In the genomic region with DNA sequence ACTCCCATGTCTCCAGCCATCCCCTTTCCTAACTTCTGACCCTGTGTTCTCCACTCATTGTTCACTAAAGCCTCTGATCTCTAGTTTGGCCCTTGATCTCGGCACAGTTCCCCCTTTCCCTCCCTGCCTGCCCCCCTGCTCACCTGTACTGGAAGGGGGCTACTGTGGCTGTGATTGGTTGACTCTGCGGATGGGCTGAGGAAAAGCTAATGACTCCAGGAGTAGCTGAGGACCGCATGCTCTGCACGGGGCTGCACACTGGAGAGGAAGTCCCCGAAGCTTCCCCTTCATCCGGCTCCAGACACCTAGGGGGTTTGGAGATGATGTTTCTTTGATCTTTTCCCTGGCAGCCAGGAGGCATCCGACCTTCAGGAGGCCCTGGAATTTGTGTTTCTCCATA, we compare ENCODE assay signal across 8 mouse cellular contexts. TPM values are rescaled to one million over a fixed set of nuclear protein-coding genes. Genes with fewer than 3 reads are reported as not detected.
DNase-seq lines count a peak whose midpoint lies in the region; ATAC-seq and TF ChIP-seq lines count a peak whose summit lies in the region.

A gene (minus strand): TSS at position 277 of the 400 bp plus-strand sequence.

- H3K27ac ChIP-seq in lung, embryonic 16.5 days (ENCODE audit: low read length): no peak within 1 kb of the TSS
- no peak within 1 kb of the TSS for H3K27ac ChIP-seq in embryonic fibroblast, embryonic 13.5 days (ENCODE audit: insufficient read depth, low read length)
- no peak within 1 kb of the TSS for H3K27ac ChIP-seq in hindbrain, embryonic 14.5 days
- H3K27ac ChIP-seq in midbrain, postnatal 0 days (ENCODE audit: low read depth, low read length): no peak within 1 kb of the TSS
- no peak within 1 kb of the TSS for H3K27ac ChIP-seq in gastrocnemius, adult 2 months

- no peak for TF ChIP-seq CTCF in embryonic fibroblast, embryonic 13.5 days (IDR thresholded peaks at IDR 0.05; ENCODE audit: borderline replicate concordance, insufficient read depth, low read length)
- no peak for TF ChIP-seq CTCF in midbrain, postnatal 0 days (IDR thresholded peaks at IDR 0.05)
- TF ChIP-seq CTCF in gastrocnemius, adult 2 months (IDR thresholded peaks at IDR 0.05): no peak

- 0 out of 2 replicates have a peak, but pooled peaks cover 2% of the 10 kb centered on the region for H3K4me1 ChIP-seq in lung, embryonic 16.5 days (replicated peaks; ENCODE audit: control insufficient read depth, insufficient read depth, low read length)
- H3K4me1 ChIP-seq in embryonic fibroblast, embryonic 13.5 days (ENCODE audit: control insufficient read depth, insufficient read depth, low read length): no peaks in the 10 kb centered on the region
- peaks cover 19% of the 10 kb centered on the region for H3K4me1 ChIP-seq in hindbrain, embryonic 14.5 days (replicated peaks; ENCODE audit: control insufficient read depth, insufficient read depth, low read length)
- H3K4me1 ChIP-seq in midbrain, postnatal 0 days (ENCODE audit: insufficient read depth, low read length): no peaks in the 10 kb centered on the region

- H3K9me3 ChIP-seq in lung, embryonic 16.5 days (ENCODE audit: control insufficient read depth, low read length): no peaks in the 10 kb centered on the region
- no peaks in the 10 kb centered on the region for H3K9me3 ChIP-seq in hindbrain, embryonic 14.5 days (ENCODE audit: control insufficient read depth, low read length)
- no peaks in the 10 kb centered on the region for H3K9me3 ChIP-seq in midbrain, postnatal 0 days (ENCODE audit: low read length)

- no peaks in the 10 kb centered on the region for H3K36me3 ChIP-seq in lung, embryonic 16.5 days (ENCODE audit: control insufficient read depth, insufficient read depth, low read length)
- H3K36me3 ChIP-seq in hindbrain, embryonic 14.5 days (replicated peaks; ENCODE audit: control insufficient read depth, insufficient read depth): no peaks in the 10 kb centered on the region
- H3K36me3 ChIP-seq in midbrain, postnatal 0 days (ENCODE audit: insufficient read depth, low read length): no peaks in the 10 kb centered on the region

- DNase-seq in lung, adult 18-20 months: no peak
- DNase-seq in hindbrain, embryonic 14.5 days (ENCODE audit: low spot score): no peak
- DNase-seq in midbrain, postnatal 0 days (ENCODE audit: low spot score): no peak
- no peak for DNase-seq in urinary bladder, postnatal 4 days (ENCODE audit: low spot score in 2 of 2)
- DNase-seq in spleen, postnatal 14 days (ENCODE audit: low spot score in 2 of 2): no peak
- no peak for DNase-seq in gastrocnemius, adult 2 months

- ATAC-seq in lung, embryonic 16.5 days (ENCODE audit: low read depth): no peak
- ATAC-seq in hindbrain, embryonic 14.5 days (ENCODE audit: low FRiP score): no peak
- ATAC-seq in midbrain, postnatal 0 days (ENCODE audit: low FRiP score): no peak

- H3K27me3 ChIP-seq in lung, embryonic 16.5 days (ENCODE audit: control insufficient read depth, insufficient read depth, low read depth, low read length): no peaks in the 10 kb centered on the region
- no peaks in the 10 kb centered on the region for H3K27me3 ChIP-seq in hindbrain, embryonic 14.5 days (ENCODE audit: control insufficient read depth, insufficient read depth, low read length)
- H3K27me3 ChIP-seq in midbrain, postnatal 0 days (ENCODE audit: insufficient read depth, low read length): no peaks in the 10 kb centered on the region

- H3K4me3 ChIP-seq in lung, embryonic 16.5 days (ENCODE audit: low read length): no peak within 1 kb of the TSS
- H3K4me3 ChIP-seq in embryonic fibroblast, embryonic 13.5 days (ENCODE audit: insufficient read depth, low read length): no peak within 1 kb of the TSS
- H3K4me3 ChIP-seq in hindbrain, embryonic 14.5 days (replicated peaks; ENCODE audit: low read length): no peak within 1 kb of the TSS
- no peak within 1 kb of the TSS for H3K4me3 ChIP-seq in midbrain, postnatal 0 days (ENCODE audit: low read depth, low read length)
- H3K4me3 ChIP-seq in gastrocnemius, adult 2 months: no peak within 1 kb of the TSS

- H3K9ac ChIP-seq in lung, embryonic 16.5 days (ENCODE audit: low read length): no peak within 1 kb of the TSS
- no peak within 1 kb of the TSS for H3K9ac ChIP-seq in hindbrain, embryonic 14.5 days
- H3K9ac ChIP-seq in midbrain, postnatal 0 days (replicated peaks; ENCODE audit: low read length, poor library complexity, severe bottlenecking): no peak within 1 kb of the TSS

- TF ChIP-seq POLR2A in embryonic fibroblast, embryonic 13.5 days (IDR thresholded peaks at IDR 0.05; ENCODE audit: low read depth, low read length): no peak

- H3K4me2 ChIP-seq in lung, embryonic 16.5 days (ENCODE audit: low read depth, low read length): no peak within 1 kb of the TSS
- no peak within 1 kb of the TSS for H3K4me2 ChIP-seq in hindbrain, embryonic 14.5 days (replicated peaks)
- H3K4me2 ChIP-seq in midbrain, postnatal 0 days (ENCODE audit: low read depth, low read length, poor library complexity, severe bottlenecking): no peak within 1 kb of the TSS

- WGBS in lung, embryonic 16.5 days: 38% methylated on average over 7 of the region's 7 CpGs
- WGBS in hindbrain, embryonic 14.5 days: 60% methylated on average over 7 of the region's 7 CpGs
- 27% methylated on average over 7 of the region's 7 CpGs for WGBS in midbrain, postnatal 0 days

- intact Hi-C loops in gastrocnemius, adult 2 months (cut with DNase I): no loop called here

RNA-seq across cellular contexts. Expression of the gene that starts here (rescaled TPM):
- polyA plus RNA-seq in lung, embryonic 16.5 days (2015; fragmentation: Nextera tagmentation; extraction: Ambion mirVana): 10.8 and 11.5 TPM in 2 replicates
- polyA plus RNA-seq in embryonic fibroblast, embryonic 13.5 days (2011; ENCODE audit: insufficient read length, low read depth, missing spikeins): 22.5 and 22.6 TPM in 2 replicates
- polyA plus RNA-seq in hindbrain, embryonic 14.5 days (2014; fragmentation: Nextera tagmentation; extraction: Ambion mirVana): 56.2 and 60.2 TPM in 2 replicates
- 99.1 and 109 TPM in 2 replicates for total RNA-seq in midbrain, postnatal 0 days (2014; rRNA removed)
- 37.3 and 46.5 TPM in 2 replicates for polyA plus RNA-seq in midbrain, postnatal 0 days (2015; fragmentation: Nextera tagmentation; extraction: Ambion mirVana)
- total RNA-seq in gastrocnemius, adult 2 months (2021): 10 to 100 TPM in 1 of 2 experiments, 1 to 10 TPM in 1; 9.7 to 11.5 TPM
